Mouse (Mus musculus): ENCODE results near the gene Agxt. TPM values are rescaled to one million over a fixed set of nuclear protein-coding genes. Genes with fewer than 3 reads are reported as not detected.
A peak's percentile ranks its signal among the peaks of the same experiment; 100 is the strongest.

The Agxt gene
- total RNA-seq, 2 experiments from 2014 or later = not detected

DNA sequence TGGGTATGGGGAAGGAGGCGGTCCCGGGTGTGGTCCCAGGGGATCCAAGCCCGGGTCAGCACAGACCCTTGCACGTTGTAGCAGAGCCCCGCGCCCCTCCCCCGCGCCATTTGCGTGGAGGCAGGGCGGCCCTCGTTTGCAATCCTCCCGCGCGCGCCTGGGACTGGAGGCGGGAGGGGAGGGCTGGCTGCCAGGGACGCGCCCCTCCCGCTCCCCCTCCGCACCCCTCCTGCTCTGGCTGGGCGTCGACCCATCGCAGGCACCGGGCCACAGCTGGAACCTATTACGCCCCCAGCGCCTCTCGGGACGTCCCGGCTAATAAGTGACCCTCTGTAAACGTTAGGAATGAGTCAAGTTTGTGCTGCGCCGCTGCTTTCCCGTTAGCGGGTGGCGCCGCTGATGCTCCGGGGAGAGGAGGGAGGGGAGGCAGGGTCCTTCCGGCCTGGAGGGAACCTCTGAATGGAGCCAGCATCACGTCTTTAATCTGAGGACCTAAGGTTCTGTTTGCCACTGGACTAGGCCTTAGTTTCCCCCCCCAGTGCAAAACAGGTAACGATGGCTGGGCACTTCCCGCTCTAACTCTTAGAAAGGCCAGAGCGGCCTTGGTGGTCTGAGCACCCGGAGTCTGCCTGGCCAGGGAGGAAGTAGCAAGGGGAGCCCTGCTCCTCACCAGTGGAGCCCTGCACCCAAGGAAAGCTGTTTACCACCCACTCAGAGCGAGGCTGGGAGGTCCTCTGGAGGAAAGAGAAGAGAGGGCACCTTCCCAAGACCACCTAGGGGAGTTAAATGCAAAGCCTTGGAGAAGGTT, 41.7 kb downstream of the Agxt start:
- peak; percentile 80 for DNase-seq
- Histone ChIP-seq H3K27ac (peak overlapping the region; percentile 43; the same call in 1 of the 2 replicates), H3K4me3 (peak overlapping the region; percentile 62)
- no peak for TF ChIP-seq CTCF (IDR thresholded peaks at IDR 0.05)
- intact Hi-C loops (cut with DNase I) = loop anchor here (10.0 kb wide), 1 partner anchor 128 kb away; the partner anchor contains the start of gene Mterf4

DNA sequence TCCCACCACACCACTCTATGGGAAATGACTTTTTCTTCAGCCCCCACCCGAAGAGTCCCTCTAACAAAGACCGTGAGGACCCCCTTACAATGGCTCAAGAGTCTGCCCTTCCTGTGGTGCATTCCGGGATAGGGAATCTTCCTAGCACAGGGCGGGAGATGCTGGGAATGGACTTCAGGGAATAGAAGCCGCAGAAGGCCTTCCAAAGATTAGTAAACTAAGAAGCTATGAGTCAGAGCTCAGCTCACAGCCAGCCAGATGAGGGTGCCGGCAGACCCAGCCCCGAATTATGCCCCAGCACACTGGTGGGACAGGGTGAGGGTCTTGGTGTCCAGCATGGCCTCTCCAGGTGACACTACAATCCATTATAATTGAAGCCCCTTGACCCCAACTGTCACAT, 47.2 kb downstream of the Agxt start:
- Histone ChIP-seq H3K27ac (no peak overlapping the region), H3K4me3 (no peak overlapping the region)
- DNase-seq = peak; percentile 22
- intact Hi-C loops (cut with DNase I) = no loop called here
- no peak for TF ChIP-seq CTCF (IDR thresholded peaks at IDR 0.05)

DNA sequence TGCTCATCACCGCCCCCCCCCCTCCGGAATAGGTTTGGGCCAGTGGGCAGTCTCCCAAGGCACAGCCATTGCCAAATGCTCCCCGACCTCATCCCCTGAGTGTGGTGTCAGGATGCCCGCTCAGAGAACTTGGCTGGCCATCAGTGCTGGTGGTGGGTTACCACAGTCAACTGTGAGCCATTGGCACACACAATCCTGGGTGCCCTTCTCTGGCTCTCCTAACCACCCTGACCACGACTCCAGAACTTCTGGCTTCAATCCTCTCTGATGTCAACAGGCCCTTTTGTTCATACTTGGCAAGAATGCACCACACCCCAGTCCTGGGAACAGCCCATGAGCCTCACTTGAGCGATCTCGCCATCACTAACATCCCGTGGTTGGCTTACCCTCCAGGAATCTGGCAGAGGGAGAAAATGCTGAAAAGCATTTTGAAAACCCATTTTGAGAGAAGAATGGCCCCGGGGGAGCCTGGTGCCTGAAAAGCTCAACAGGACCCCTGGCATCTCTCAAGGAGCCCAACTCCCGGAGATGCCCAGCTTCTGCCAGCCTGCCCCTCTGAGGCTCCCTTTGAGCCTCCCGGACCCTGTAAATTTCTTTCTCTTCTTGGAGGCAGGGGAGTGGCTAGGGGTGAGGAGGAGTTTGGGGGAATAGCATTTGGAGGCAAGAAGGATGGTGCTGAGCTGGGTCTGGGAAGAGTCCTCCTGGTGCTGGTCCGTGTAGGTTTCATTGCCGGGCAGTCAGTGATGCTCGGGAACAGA, 49.2 kb downstream of the Agxt start:
- H3K27ac ChIP-seq = no peak overlapping the region
- H3K4me3 ChIP-seq = no peak overlapping the region
- intact Hi-C loops (cut with DNase I) = no loop called here
- DNase-seq = peak; percentile 43
- TF ChIP-seq CTCF (IDR thresholded peaks at IDR 0.05) = no peak

DNA sequence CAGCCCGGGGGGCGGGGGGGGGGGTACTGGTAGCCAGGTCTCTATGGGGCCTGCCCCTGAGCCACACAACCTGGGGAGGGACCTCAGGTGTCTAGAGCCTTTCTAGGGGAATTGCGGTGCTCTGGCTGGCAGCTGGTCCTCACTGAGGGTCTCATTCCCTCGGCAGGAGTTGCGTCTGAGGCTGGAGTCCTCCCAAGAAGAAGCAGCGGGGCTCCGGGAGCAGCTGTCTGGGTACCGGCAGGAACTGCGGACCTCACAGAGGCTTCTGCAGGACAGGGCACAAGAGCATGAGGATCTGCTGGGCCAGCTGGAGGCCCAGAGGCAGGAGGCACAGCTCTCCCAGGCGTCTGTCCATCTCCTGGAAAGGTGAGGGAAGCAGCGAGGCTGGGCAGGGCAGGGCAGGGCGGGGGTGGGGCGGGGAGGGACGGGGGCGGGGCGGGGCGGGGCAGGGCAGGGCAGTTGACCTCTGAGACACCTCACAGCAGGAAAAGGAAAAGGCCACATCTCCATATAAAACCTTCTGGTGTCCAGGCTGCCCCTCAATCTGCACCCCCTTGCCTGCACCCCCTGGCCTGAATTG, 55.8 kb downstream of the Agxt start:
- TF ChIP-seq CTCF (IDR thresholded peaks at IDR 0.05) = no peak
- intact Hi-C loops (cut with DNase I) = no loop called here
- H3K27ac ChIP-seq = no peak overlapping the region

DNA sequence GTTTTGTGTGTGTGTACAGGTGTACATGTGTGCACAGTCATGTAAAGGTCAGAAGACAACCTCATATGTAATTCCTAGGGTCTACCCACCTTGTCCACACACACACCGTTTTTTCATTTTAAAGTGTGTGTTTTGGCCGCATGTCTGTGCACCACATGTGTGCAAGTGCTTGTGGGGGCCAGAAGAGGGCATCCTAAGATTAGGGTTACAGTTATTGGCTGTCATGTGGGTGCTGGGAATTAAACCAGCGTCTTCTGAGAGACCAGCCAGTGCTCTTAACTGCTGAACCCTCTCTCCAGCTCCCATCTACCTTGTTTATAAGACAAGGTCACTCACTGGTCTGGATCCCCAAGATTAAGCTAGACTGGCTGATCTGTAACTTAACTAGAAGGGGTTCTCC, 59.9 kb downstream of the Agxt start:
- intact Hi-C loops (cut with DNase I) = no loop called here
- H3K27ac ChIP-seq = no peak overlapping the region
- no peak for TF ChIP-seq CTCF (IDR thresholded peaks at IDR 0.05)
- H3K4me3 ChIP-seq = no peak overlapping the region
- no peak for DNase-seq

More for the DNA sequence above, 55.8 kb downstream of the Agxt start:
- no peak for DNase-seq
- H3K4me3 ChIP-seq = no peak overlapping the region

Other genes starting within 250 kb of the Agxt start
- under 1 TPM in 1 of 2 experiments, not detected in 1; 0.06 TPM for gene Ankmy1, start 232.3 kb upstream of the Agxt start, total RNA-seq (2021)
- 10 to 100 TPM; 21.8 to 24.9 TPM for gene Dusp28, start 228.3 kb upstream of the Agxt start, total RNA-seq (2021)
- gene Rnpepl1, start 224.5 kb upstream of the Agxt start, total RNA-seq (2021) = 10 to 100 TPM; 69.9 to 74.9 TPM
- 1 to 10 TPM; 4.8 to 5.5 TPM for gene Capn10, start 200.9 kb upstream of the Agxt start, total RNA-seq (2021)
- under 1 TPM; 0.25 to 0.61 TPM for gene Gpr35, start 184.4 kb upstream of the Agxt start, total RNA-seq (2021)
- not detected for gene Aqp12, start 128.9 kb upstream of the Agxt start, total RNA-seq (2021)
- gene Kif1a, start 33.3 kb upstream of the Agxt start, total RNA-seq (2021) = 1 to 10 TPM; 1.3 to 1.4 TPM
- not detected for gene 2310007B03Rik, start 25.7 kb downstream of the Agxt start, total RNA-seq (2021)
- not detected for gene Crocc2, start 33.5 kb downstream of the Agxt start, total RNA-seq (2021)
- 1 to 10 TPM; 5.1 to 5.4 TPM for gene Sned1, start 100.6 kb downstream of the Agxt start, total RNA-seq (2021)
- 10 to 100 TPM in 1 of 2 experiments, 1 to 10 TPM in 1; 8.7 to 12.1 TPM for gene Mterf4, start 170.7 kb downstream of the Agxt start, total RNA-seq (2021)
- 10 to 100 TPM; 21.4 to 22.1 TPM for gene Ppp1r7, start 207.6 kb downstream of the Agxt start, total RNA-seq (2021)
- under 1 TPM; 0.13 to 0.20 TPM for gene Pask, start 208.2 kb downstream of the Agxt start, total RNA-seq (2021)
- gene Ano7, start 238.7 kb downstream of the Agxt start, total RNA-seq (2021) = not detected